Mouse (Mus musculus) forebrain, embryonic 12.5 days (tissue): Measurements from ENCODE around the gene Rdh1. TPM values are rescaled to one million over a fixed set of nuclear protein-coding genes. Genes with fewer than 3 reads are reported as not detected.
"Not testable (repeated sequence)": the region's sequence is repeated elsewhere in the genome, so short reads cannot be mapped to it uniquely, and the experiment has no call there.

Source experiments
- ATAC-seq: fragments of 200-750 bp; cut with Nextera tagmentation; 2 replicates; pipeline ENCODE4 v1.8.0; 2017; ENCODE audit warnings: moderate TSS enrichment; ENCODE audit not compliant: low FRiP score
- H3K27ac ChIP-seq: fragments of 300-500 bp; sonication (generic); 2 replicates; pipeline ENCODE4 v1.5.1; 2016; ENCODE audit warnings: mild to moderate bottlenecking
- H3K27me3 ChIP-seq: fragments of 300-500 bp; sonication (generic); 2 replicates; pipeline ENCODE4 v1.6.1; 2016; ENCODE audit warnings: mild to moderate bottlenecking
- H3K36me3 ChIP-seq: fragments of 300-500 bp; sonication (generic); replicated peaks from 2 replicates; pipeline ENCODE4 v1.6.1; 2016; ENCODE audit warnings: mild to moderate bottlenecking
- H3K4me1 ChIP-seq: fragments of 300-500 bp; sonication (generic); 2 replicates; pipeline ENCODE4 v1.6.1; 2016
- H3K4me2 ChIP-seq: fragments of 300-500 bp; sonication (generic); 2 replicates; pipeline ENCODE4 v1.6.1; 2016; ENCODE audit warnings: mild to moderate bottlenecking, moderate library complexity
- H3K4me3 ChIP-seq: fragments of 300-500 bp; sonication (generic); replicated peaks from 2 replicates; pipeline ENCODE4 v1.5.1; 2016; ENCODE audit warnings: mild to moderate bottlenecking
- H3K9ac ChIP-seq: fragments of 300-500 bp; sonication (generic); 2 replicates; pipeline ENCODE4 v1.6.1; 2016; ENCODE audit warnings: mild to moderate bottlenecking
- H3K9me3 ChIP-seq: fragments of 300-500 bp; sonication (generic); 2 replicates; pipeline ENCODE4 v1.6.1; 2016
- WGBS: fragments of 180-500 bp; shearing (Covaris S2); methylation state at CpG from one replicate; pipeline ENCODE4 v1.1.7; 2016; 5-methylcytosine and 5-hydroxymethylcytosine counted together
- polyA plus RNA-seq: library from polyadenylated mRNA; unstranded; fragments of >200 nt; fragmentation: Nextera tagmentation; extraction: Ambion mirVana; gene quantifications from 2 replicates; pipeline ENCODE4 v1.2.1, GENCODE M21; 2016

The Rdh1 gene
- polyA plus RNA-seq, 1 experiment from 2014 or later, result not detected

DNA sequence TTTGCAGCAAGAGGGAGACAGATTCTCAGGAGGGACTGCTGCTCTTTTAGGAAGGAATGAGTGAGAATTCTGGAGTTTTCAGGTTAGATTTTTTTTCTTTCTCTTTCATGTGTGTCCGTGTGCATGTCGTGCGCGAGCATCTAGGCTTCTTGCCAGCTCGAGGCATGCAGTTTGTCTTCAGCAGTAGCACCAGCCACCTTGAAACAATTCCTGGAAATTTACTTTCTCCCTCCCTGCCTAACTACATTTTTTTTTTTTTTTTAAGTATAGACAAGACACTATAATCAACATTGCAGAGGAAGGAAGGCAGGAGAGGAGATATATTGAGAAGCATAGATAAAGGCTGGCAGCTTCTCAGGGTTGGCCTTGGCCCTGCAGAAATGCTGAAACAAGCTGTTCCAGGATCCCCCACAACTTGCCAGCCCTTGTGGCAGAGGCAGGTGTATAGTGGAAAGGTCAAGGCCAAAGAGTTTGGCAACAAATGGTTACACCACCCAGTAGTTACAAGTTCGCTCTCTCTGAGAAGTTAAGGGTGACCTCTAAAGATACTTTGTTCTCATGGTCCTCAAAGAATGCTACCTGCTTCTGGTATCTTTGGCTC is 4.9 kb upstream of the Rdh1 start:
- ATAC-seq, result no peak
- 84% methylated on average over 6 of the region's 6 CpGs for WGBS
- Histone ChIP-seq H3K36me3 (no peaks in the 10 kb centered on the region), H3K27ac (no peak overlapping the region), H3K4me1 (no peaks in the 10 kb centered on the region), H3K9me3 (no peaks in the 10 kb centered on the region), H3K27me3 (no peaks in the 10 kb centered on the region), H3K9ac (no peak overlapping the region), H3K4me2 (no peak overlapping the region), H3K4me3 (no peak overlapping the region)

DNA sequence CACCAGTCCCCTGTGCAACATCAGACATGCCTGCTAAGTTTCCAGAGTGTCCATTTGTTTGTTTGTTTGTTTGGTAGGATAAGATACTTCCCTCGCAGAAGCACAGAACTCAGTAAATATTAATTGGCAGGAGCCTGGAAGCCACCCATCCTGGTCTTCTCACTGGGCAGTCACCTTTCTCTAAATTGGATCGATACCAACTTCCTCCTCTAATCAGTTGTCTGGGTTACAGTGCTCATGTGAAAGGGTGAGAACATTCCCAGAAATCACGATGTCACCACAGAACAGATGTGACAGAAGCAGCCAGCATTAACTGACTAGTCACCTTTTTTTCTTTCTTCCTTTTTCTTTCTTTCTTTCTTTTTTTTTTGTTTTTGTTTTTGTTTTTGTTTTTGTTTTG is 4.3 kb upstream of the Rdh1 start:
- Histone ChIP-seq H3K4me2 (no peak overlapping the region), H3K36me3 (no peaks in the 10 kb centered on the region), H3K4me3 (no peak overlapping the region), H3K4me1 (no peaks in the 10 kb centered on the region), H3K27me3 (no peaks in the 10 kb centered on the region), H3K9me3 (no peaks in the 10 kb centered on the region), H3K27ac (no peak overlapping the region), H3K9ac (no peak overlapping the region)
- no peak for ATAC-seq
- WGBS, result 88% methylated on average over 3 of the region's 3 CpGs

DNA sequence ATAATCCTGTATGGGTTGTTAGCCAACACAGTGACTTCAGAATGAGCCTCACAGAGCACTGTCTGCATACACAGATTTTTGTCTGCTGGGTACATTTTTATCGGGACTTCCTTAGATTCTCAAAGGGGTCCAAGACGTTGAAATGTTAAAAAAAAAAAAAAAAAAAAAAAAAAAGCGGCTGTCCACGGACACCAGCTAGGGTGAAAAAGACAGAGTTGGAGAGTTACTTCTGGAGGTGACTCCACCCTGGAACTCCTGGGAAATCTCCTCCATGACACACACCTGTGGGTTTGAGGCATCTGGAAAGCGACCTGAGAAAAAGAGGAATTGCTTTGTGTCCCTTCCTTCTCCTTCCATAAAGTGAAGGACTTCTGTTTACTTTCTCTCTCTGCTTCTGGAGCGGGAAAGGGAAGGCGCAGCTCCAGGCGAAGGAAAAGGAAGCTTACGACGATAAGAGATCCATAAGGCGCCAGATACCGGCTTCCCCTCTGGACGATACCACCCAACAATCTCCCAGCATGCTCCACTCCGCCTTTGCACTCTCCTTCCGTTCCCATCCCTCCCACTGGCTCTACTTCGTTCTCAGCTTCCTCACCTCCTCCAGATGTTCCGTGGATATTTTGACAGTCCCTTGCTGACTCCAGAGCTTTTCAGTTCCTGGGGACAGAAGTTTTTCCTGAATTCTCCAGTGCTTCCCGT is 3.6 kb upstream of the Rdh1 start:
- Histone ChIP-seq H3K9me3 (no peaks in the 10 kb centered on the region), H3K9ac (no peak overlapping the region), H3K4me1 (no peaks in the 10 kb centered on the region), H3K36me3 (no peaks in the 10 kb centered on the region), H3K4me3 (no peak overlapping the region), H3K4me2 (peak overlapping the region; percentile 32), H3K27ac (no peak overlapping the region), H3K27me3 (no peaks in the 10 kb centered on the region)
- no peak for ATAC-seq
- 57% methylated on average over 18 of the region's 18 CpGs for WGBS

DNA sequence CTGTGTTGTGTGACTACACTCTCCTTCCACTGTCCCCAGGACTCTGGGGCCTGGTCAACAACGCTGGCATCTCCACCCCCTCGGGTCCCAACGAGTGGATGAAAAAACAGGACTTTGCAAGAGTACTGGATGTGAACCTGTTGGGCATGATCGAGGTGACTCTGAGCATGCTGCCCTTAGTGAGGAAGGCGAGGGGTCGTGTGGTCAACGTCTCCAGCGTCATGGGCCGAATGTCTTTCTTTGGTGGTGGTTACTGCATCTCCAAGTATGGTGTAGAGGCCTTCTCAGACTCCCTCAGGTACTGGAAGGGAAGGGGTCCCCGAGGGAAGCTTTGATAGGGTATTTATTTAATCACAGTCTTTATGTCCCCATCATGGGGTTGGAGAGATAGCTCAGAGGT is 3.4 kb downstream of the Rdh1 start:
- H3K4me2 ChIP-seq, H3K9me3 ChIP-seq, H3K4me1 ChIP-seq, H3K9ac ChIP-seq, H3K36me3 ChIP-seq, ATAC-seq, H3K27me3 ChIP-seq, H3K4me3 ChIP-seq, H3K27ac ChIP-seq: not testable (repeated sequence)
- WGBS, result 90% methylated on average over 10 of the region's 10 CpGs

DNA sequence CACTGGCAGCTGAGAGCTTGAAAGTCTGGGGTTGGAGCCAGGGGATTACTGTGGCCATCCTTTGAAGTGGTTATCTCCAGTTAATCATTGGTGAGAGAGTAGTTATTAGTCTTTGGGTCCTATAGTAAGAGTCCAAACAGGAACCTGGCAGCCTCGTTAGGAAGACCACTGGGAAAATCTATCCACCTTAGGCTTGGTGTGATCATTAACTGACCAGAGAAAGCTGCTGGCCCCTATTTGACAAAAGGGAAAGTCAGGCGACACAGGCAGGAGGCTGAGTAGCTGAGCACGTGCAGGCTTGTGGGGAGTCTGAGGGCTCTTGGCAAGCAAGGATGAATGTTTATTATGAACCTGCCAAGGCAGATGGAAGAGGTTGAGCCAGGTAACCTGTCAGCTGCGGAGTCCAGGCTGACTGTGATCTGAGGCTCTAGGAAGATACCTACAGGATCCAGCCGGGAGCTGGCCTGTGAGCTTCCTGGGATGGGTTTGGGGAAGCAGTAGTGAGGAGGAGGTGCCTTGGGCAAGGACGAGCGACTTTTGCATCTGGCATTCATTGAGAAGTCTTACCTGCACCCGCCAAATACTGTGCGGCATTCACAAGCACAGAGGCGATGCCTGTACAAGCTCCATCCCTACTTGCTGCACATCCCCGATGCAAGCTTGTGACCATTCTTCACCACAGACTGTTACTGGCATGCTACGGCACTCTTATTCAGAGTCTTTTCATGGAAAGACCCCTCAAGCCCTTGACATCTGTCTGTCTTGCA is 4.6 kb downstream of the Rdh1 start:
- H3K36me3 ChIP-seq, result no peaks in the 10 kb centered on the region
- no peak overlapping the region for H3K27ac ChIP-seq
- H3K9me3 ChIP-seq, result no peaks in the 10 kb centered on the region
- ATAC-seq, result no peak
- H3K4me3 ChIP-seq, result no peak overlapping the region
- whole genome bisulfite sequencing, result 70% methylated on average over 12 of the region's 12 CpGs
- no peaks in the 10 kb centered on the region for H3K27me3 ChIP-seq
- H3K4me1 ChIP-seq, result no peaks in the 10 kb centered on the region
- H3K4me2 ChIP-seq, result no peak overlapping the region
- H3K9ac ChIP-seq, result no peak overlapping the region

DNA sequence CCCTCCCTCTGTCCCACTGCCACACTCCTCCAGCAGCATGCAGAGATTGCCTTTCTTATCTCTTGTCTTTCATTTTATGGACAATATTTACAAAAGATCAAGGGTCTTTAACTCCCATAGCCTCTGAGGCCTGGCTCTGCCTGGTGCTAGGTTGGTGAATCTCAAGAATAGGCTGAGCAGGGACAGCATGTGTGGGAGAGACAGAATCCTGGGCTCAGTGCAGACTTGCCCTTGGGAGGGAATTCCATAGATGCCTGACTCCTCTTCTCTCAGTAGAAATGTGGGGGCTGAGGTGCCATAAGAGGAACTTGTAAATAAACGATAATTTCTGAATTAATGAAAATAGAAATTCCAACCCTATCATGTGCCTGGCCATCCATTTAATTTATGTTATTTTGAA is 7.0 kb downstream of the Rdh1 start:
- Histone ChIP-seq H3K4me2 (no peak overlapping the region), H3K4me3 (no peak overlapping the region), H3K4me1 (no peaks in the 10 kb centered on the region), H3K9me3 (no peaks in the 10 kb centered on the region), H3K27ac (no peak overlapping the region), H3K36me3 (no peaks in the 10 kb centered on the region), H3K9ac (no peak overlapping the region), H3K27me3 (no peaks in the 10 kb centered on the region)
- WGBS, result 86% methylated on average over 1 of the region's 1 CpGs
- ATAC-seq, result no peak

DNA sequence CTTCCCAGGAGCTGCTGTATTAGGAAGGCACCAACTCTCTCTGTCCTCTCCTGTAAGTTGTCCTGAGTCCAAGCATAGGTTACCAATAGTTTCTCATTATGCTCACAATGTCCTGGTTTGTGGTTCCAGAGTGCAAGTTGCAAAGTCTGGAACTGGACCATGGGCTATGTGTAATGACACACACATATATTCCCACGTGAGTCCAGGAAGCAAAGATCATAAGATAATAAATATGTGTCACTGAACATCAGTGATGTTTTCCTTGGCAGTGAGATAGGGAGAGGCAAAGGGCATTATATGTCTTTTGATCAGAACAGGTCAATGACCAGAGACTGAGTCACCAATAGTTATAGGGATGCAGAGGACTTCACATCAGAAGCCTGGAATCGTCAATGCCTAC is 16.5 kb downstream of the Rdh1 start, which contains the start of gene Rdh9:
TSS of gene Rdh9 (plus strand) at position 376 of the 400 bp plus-strand sequence.
- Histone ChIP-seq H3K27me3 (no peaks in the 10 kb centered on the region), H3K9me3 (no peaks in the 10 kb centered on the region), H3K27ac (no peak within 1 kb of the TSS), H3K36me3 (no peaks in the 10 kb centered on the region), H3K4me3 (no peak within 1 kb of the TSS), H3K9ac (no peak within 1 kb of the TSS), H3K4me2 (no peak within 1 kb of the TSS), H3K4me1 (no peaks in the 10 kb centered on the region)
- 87% methylated on average over 2 of the region's 2 CpGs for WGBS
- ATAC-seq, result no peak

DNA sequence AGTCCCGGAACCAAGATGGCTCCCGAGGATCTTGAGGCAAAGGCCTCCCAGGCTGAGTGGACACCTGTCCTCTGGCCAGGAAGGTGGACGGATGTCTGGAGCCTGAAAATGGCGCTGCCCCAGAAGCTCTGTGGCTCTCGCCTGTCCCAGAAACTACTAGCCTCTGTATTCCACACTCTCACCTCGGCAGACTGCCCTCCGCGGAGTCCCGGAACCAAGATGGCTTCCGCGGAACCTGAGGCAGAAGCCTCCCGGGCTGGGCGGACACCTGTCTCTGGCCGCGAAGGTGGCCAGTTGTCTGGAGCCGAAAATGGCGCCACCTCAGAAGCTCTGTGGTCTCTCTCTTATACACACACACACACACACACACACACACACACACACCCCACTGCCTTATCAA is 22.8 kb downstream of the Rdh1 start:
- H3K36me3 ChIP-seq, H3K27me3 ChIP-seq, H3K9ac ChIP-seq, H3K4me2 ChIP-seq, H3K27ac ChIP-seq, H3K4me3 ChIP-seq, H3K9me3 ChIP-seq, ATAC-seq, H3K4me1 ChIP-seq: not testable (repeated sequence)
- 96% methylated on average over 17 of the region's 17 CpGs for WGBS

DNA sequence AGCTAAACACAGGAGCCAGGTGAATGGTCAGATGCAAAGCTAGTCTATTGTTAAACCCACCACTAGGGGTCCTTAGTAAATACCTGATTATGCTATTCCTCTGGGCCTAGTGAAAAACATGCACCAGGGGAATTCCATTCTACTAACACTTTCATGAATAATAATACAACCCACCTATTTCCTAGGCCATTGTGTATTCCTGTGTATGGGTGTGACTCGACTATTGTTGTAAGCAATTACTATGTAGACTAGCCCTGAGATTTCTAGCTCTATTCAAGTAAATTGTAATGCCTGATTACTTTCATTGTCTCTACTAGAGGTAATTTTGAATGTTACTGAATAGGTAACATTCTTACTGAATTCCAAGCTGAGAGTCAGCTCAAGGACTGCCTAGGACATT is 25.9 kb downstream of the Rdh1 start:
- not testable (repeated sequence) for ATAC-seq, H3K9me3 ChIP-seq, H3K4me1 ChIP-seq, H3K27me3 ChIP-seq, H3K9ac ChIP-seq, H3K4me2 ChIP-seq, H3K27ac ChIP-seq, H3K36me3 ChIP-seq, H3K4me3 ChIP-seq
- 69% methylated on average over 1 of the region's 1 CpGs for WGBS

DNA sequence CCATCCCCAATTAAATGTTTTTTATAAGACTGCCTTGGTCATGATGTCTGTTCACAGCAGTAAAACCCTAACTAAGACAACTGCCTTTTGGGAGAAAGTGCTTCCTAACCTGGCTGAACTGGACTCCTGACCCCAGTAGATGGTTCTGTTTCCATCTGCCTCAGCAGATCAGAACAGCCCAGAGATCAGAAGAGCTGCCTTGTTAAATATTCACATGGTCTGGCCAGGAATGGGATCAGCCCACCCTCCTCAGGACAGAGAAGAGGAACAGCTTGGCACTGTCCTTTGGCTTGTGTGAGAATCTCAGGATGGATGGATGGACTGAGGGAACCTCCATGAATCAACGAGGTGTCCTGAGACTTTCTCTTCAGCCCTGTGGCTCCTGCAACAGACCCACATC is 39.8 kb downstream of the Rdh1 start:
- no peaks in the 10 kb centered on the region for H3K36me3 ChIP-seq
- WGBS, result 61% methylated on average over 1 of the region's 1 CpGs
- H3K27ac ChIP-seq, result no peak overlapping the region
- H3K27me3 ChIP-seq, result no peaks in the 10 kb centered on the region
- no peak overlapping the region for H3K4me3 ChIP-seq
- H3K4me1 ChIP-seq, result no peaks in the 10 kb centered on the region
- H3K9me3 ChIP-seq, result 0 out of 2 replicates have a peak, but pooled peaks cover 2% of the 10 kb centered on the region
- H3K4me2 ChIP-seq, result no peak overlapping the region
- ATAC-seq, result no peak
- H3K9ac ChIP-seq, result no peak overlapping the region

DNA sequence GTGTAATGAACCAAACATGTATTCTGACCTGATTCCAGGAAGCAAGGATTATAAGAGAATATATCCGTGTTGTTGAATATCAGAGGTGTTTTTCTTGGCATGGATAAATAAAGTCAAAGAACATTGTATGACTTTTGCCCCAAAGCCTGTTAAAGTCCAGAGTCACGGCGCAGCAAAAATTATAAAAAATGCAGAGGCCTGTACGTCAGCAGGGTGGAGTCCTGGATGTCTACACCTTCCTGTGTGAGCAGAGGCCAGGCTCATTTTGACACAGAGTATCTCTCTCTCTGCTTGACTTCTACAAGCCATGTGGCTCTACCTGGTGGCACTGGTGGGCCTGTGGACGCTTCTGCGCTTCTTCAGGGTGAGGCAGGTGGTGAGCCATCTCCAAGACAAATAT is 41.4 kb downstream of the Rdh1 start, which contains the start of gene Rdh16:
TSS of gene Rdh16 (plus strand) at position 262 of the 400 bp plus-strand sequence.
- no peaks in the 10 kb centered on the region for H3K27me3 ChIP-seq

DNA sequence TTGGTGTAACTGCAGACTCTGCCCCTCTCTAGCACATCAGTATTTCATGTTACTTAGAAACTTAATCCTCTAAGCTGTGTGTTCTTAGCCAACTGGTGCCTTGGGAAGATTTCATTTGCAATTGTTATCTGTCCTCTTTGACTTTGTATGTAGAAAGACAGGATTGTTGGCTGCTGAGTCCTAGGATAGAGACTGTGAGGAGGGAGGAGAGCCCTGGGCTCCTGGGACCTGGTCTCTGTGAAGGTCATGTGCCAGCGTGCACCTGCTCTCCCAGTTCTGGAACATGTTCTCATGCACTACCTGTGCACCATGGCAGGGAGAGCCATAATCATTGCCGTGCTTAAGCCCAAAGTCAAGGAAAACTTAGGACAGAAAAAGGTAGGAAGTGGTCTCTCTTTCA is 42.1 kb downstream of the Rdh1 start:
- Histone ChIP-seq H3K9me3 (0 out of 2 replicates have a peak, but pooled peaks cover 2% of the 10 kb centered on the region), H3K4me1 (no peaks in the 10 kb centered on the region), H3K9ac (no peak overlapping the region), H3K4me2 (no peak overlapping the region), H3K36me3 (no peaks in the 10 kb centered on the region), H3K27ac (no peak overlapping the region), H3K4me3 (no peak overlapping the region), H3K27me3 (no peaks in the 10 kb centered on the region)
- no peak for ATAC-seq
- 91% methylated on average over 2 of the region's 2 CpGs for WGBS

More for the DNA sequence above, 41.4 kb downstream of the Rdh1 start, which contains the start of gene Rdh16:
- Histone ChIP-seq H3K4me2 (no peak within 1 kb of the TSS), H3K9ac (no peak within 1 kb of the TSS), H3K27ac (no peak within 1 kb of the TSS), H3K4me3 (no peak within 1 kb of the TSS), H3K9me3 (0 out of 2 replicates have a peak, but pooled peaks cover 2% of the 10 kb centered on the region), H3K36me3 (no peaks in the 10 kb centered on the region), H3K4me1 (no peaks in the 10 kb centered on the region)
- no peak for ATAC-seq
- WGBS, result 89% methylated on average over 6 of the region's 6 CpGs
